Mouse (Mus musculus) gastrocnemius, postnatal 4 days (tissue): ENCODE measurements around the gene Dand5. TPM values are rescaled to one million over a fixed set of nuclear protein-coding genes. Genes with fewer than 3 reads are reported as not detected.
A peak's percentile ranks its signal among the peaks of the same experiment; 100 is the strongest.
"Not testable (repeated sequence)": the region's sequence is repeated elsewhere in the genome, so short reads cannot be mapped to it uniquely, and the experiment has no call there.

Source experiments
- DNase-seq, 2 experiments: peaks; one replicate each; pipeline ENCODE4 v3.0.0; 2021 to 2022; ENCODE audit warnings: low spot score in 2 of 2, mixed read lengths in 2 of 2
- total RNA-seq, 2 experiments: library from RNA; stranded (reverse); gene quantifications; 2 replicates each; pipeline ENCODE4 v1.2.3; 2021

The Dand5 gene
- total RNA-seq, 2 experiments from 2014 or later = 6.3 to 6.8 TPM

- DNase-seq = peak; percentile 67 to 71
Observed at GRCm38 (mm10) chr8:84834866-84835855, 12.5 kb upstream of the Dand5 start.

GRCm38 (mm10) chr8:84834002-84834865 is 11.6 kb upstream of the Dand5 start:
- no peak for DNase-seq

GRCm38 (mm10) chr8:84832759-84833742 is 10.4 kb upstream of the Dand5 start:
- DNase-seq = no peak

- DNase-seq = peak; percentile 62 to 84
Observed at GRCm38 (mm10) chr8:84832034-84832717, 9.6 kb upstream of the Dand5 start.

DNA sequence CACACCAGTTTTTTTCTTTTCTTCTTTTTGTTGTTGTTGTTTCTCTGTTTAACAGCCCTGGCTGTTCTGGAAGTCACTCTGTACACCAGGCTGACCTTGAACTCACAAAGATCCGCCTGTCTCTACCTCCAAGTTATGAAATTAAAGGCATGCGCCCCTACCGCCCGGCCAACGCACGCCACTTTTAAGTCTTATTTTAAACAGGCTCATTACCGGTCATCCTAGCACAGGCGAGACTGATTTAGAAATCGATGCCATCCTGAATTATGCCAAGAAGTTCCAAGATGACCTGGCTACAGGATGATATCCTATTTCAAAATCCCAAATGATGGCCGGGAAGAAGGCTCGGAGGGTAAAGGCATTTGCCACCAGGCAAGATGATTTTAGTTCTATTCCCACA is 8.9 kb upstream of the Dand5 start, which contains the start of gene Gadd45gip1:
TSS of gene Gadd45gip1 (plus strand) at position 33 of the 400 bp plus-strand sequence.
- DNase-seq = no peak

DNA sequence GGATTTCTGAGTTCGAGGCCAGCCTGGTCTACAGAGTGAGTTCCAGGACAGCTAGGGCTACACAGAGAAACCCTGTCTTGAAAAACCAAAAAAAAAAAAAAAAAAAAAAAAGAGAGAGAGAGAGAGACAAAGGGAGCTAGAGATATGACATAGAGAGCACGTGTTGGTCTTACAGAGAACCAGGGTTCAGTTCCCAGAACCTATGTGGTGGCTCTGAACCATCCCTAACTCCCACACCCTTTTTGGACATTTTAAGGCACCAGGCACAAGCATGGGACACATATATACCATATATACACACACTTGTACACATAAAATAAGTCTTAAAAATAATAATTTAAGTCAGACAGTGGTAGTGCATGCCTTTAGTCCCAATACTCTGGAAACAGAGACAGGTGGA is 3.9 kb upstream of the Dand5 start:
- not testable (repeated sequence) for DNase-seq

DNA sequence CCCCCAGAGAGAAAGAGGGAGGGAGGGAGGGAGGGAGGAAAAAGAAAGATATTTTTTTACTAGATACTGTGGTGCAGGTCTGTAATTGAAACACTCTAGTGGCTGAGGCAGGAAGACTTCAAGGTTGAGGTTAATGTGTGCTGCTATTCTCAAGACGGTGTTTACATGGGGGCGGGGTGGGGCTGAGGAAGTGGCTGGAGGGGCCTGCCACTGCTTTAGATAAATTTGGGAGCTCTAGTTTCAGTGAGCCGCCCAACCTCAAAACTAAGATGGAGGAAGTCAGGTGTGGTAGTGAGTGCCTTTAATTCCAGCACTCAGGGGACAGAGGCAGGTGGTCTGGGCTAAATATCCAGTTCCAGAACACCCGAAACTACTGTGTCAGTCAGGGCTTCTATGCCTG is 3.0 kb upstream of the Dand5 start:
- DNase-seq = no peak

GRCm38 (mm10) chr8:84823653-84824052 is 1.0 kb upstream of the Dand5 start:
- peak in 1 of 2 experiments; percentile 57 for DNase-seq

- DNase-seq = peak in 1 of 2 experiments; percentile 15
Observed at GRCm38 (mm10) chr8:84816117-84816516, 6.5 kb downstream of the Dand5 start.

- peak; percentile 97 to 98 for DNase-seq
Observed at GRCm38 (mm10) chr8:84815547-84815946, 7.1 kb downstream of the Dand5 start.

GRCm38 (mm10) chr8:84814555-84815441 is 7.8 kb downstream of the Dand5 start:
- DNase-seq = peak; percentile 28 to 55

DNA sequence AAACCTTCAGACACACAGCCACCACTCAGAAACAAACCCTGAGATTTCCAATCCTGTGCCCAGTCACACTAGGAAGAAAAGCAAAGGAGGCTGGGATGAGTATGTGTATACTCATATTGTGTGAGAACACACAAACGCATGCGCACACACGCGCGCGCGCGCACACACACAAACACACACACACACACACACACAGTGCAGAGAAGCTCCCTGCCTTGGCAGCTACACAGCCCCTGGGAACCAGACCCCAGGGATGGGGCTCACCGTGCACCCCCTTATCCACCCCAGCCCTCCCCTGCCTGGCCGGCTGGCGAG is 8.4 kb downstream of the Dand5 start:
- DNase-seq = no peak

DNA sequence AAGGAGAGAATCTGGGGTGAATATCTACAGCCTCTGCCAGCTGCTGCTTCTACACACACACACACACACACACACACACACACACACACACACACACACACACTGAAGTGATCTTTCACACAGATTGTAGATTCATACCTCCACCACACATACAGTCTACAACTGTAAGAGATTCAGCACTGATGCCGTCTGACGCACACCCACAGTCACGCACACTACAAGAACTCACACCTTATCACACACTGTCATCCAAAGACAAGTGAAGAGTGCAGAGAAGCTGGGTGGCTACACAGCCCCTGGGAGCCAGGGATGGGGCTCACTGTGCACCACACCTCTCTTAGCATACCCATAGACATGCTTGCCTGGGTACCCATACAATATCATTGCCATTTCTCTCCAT is 8.8 kb downstream of the Dand5 start:
- DNase-seq = no peak

GRCm38 (mm10) chr8:84813059-84813458 is 9.6 kb downstream of the Dand5 start:
- DNase-seq = peak; percentile 70 to 84

- DNase-seq = peak in 1 of 2 experiments; percentile 14
Observed at GRCm38 (mm10) chr8:84811303-84811702, 11.3 kb downstream of the Dand5 start.

DNA sequence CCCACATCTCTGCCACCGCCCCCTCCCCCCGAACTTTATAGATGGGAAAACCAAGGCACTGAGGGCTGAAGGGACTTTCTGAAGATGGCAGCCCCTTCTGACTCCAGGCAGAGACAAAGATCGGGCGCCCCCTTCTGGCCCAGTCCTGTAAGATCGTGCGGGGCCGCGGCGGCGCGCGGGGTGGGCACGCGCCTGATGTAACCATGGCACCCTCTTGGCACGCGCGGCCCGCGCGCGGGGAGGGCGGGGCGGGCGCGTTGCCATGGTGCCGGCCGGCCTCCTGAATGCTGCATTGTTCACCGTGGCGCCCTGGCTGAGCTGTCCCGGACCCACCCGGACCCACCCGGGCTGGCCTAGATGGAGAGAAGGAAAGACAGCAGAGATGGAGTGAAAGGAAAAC is 11.7 kb downstream of the Dand5 start:
- DNase-seq = peak; percentile 94 to 96

- no peak for DNase-seq
Observed at GRCm38 (mm10) chr8:84809941-84810280, 12.7 kb downstream of the Dand5 start.

- DNase-seq = peak in 1 of 2 experiments; percentile 12
Observed at GRCm38 (mm10) chr8:84809109-84809940, 13.3 kb downstream of the Dand5 start.
